Mouse (Mus musculus): ENCODE data around the gene Hoxc9.

- TF ChIP-seq CTCF (IDR thresholded peaks at IDR 0.05; ENCODE audit: low read depth) (no peak), EP300 (optimal IDR thresholded peaks at IDR 0.05) (no peak)
These were observed 22.5 kb downstream of the Hoxc9 start for GRCm38 (mm10) chr15:102998608-102999182.

Data from stomach, postnatal 0 days (tissue).